Mouse (Mus musculus) ES-E14 (cell line): ENCODE data around the gene Klhl35. TPM values are rescaled to one million over a fixed set of nuclear protein-coding genes. Genes with fewer than 3 reads are reported as not detected.

Experiments
- DNase-seq: peaks from one replicate; pipeline ENCODE4 v3.0.0-alpha.2; 2013; ENCODE audit warnings: low read depth, low spot score
- H3K27ac ChIP-seq: 2 replicates; pipeline ENCODE4 v1.5.1; 2012; ENCODE audit warnings: low read depth, mild to moderate bottlenecking, low read length, moderate library complexity, mixed read lengths; ENCODE audit not compliant: poor library complexity, insufficient read depth, severe bottlenecking
- H3K36me3 ChIP-seq: 2 replicates; pipeline ENCODE4 v1.6.1; 2012; ENCODE audit warnings: mild to moderate bottlenecking, low read length, moderate library complexity, mixed read lengths; ENCODE audit not compliant: control insufficient read depth, poor library complexity, insufficient read depth, severe bottlenecking
- H3K4me1 ChIP-seq, 2 experiments: fragments of 150-350 bp in 1 of 2; sonication (generic) in 1 of 2; 2 replicates each; pipeline ENCODE4 v1.6.1; 2012; ENCODE audit warnings: low read length in 2 of 2, mild to moderate bottlenecking in 1 of 2, mixed read lengths in 1 of 2; ENCODE audit not compliant: control insufficient read depth in 2 of 2, insufficient read depth in 2 of 2, poor library complexity in 1 of 2
- H3K4me3 ChIP-seq, 2 experiments: fragments of 150-350 bp in 1 of 2; sonication (generic) in 1 of 2; 2 replicates each; pipeline ENCODE4 v1.5.1; 2012; ENCODE audit warnings: low read length in 2 of 2, low read depth in 1 of 2, mild to moderate bottlenecking in 1 of 2, mixed read lengths in 1 of 2; ENCODE audit not compliant: insufficient read depth in 1 of 2, poor library complexity in 1 of 2, severe bottlenecking in 1 of 2
- H3K9ac ChIP-seq: 2 replicates; pipeline ENCODE4 v1.6.1; 2012; ENCODE audit warnings: low read depth, mild to moderate bottlenecking, low read length, mixed read lengths; ENCODE audit not compliant: poor library complexity, insufficient read depth, severe bottlenecking
- H3K9me3 ChIP-seq: fragments of 150-350 bp; sonication (generic); 2 replicates; pipeline ENCODE4 v1.6.1; 2012; ENCODE audit warnings: low read depth, mild to moderate bottlenecking, low read length; ENCODE audit not compliant: control insufficient read depth, insufficient read depth
- CHD2 ChIP-seq: IDR thresholded peaks from 2 replicates; pipeline ENCODE4 v1.6.1; 2014; ENCODE audit warnings: mild to moderate bottlenecking, low read depth, low read length, inconsistent platforms
- HCFC1 ChIP-seq: IDR thresholded peaks from 2 replicates; pipeline ENCODE4 v1.6.1; 2012; ENCODE audit warnings: low read length, inconsistent platforms, borderline replicate concordance; ENCODE audit not compliant: insufficient read depth
- MAFK ChIP-seq: IDR thresholded peaks from 2 replicates; pipeline ENCODE4 v1.6.1; 2014; ENCODE audit warnings: mild to moderate bottlenecking, low read depth, low read length, inconsistent platforms; ENCODE audit not compliant: insufficient read depth
- ZC3H11A ChIP-seq: IDR thresholded peaks from 2 replicates; pipeline ENCODE4 v1.6.1; 2012; ENCODE audit warnings: low read depth, mild to moderate bottlenecking, inconsistent platforms, low read length, borderline replicate concordance
- ZNF384 ChIP-seq: IDR thresholded peaks from 2 replicates; pipeline ENCODE4 v1.6.1; 2012; ENCODE audit warnings: low read depth, low read length, inconsistent platforms
- in situ Hi-C, 2 experiments: fragments of 600-800 bp; cut with MboI; formaldehyde crosslinking; loops; one replicate each; pipeline ENCODE4 v1.15.1; 2025; ENCODE audit warnings: low sequenced_read_pairs in 2 of 2, inconsistent platforms in 1 of 2; ENCODE audit not compliant: unreplicated experiment in 2 of 2
- total RNA-seq: library from RNA; depleted of rRNA; stranded (reverse); fragments of 300-350 nt; gene quantifications from 2 replicates; pipeline ENCODE4 v1.2.3, GENCODE M21; 2012

Gene Klhl35
- total RNA-seq, 1 experiment, result 0.31 TPM

DNA sequence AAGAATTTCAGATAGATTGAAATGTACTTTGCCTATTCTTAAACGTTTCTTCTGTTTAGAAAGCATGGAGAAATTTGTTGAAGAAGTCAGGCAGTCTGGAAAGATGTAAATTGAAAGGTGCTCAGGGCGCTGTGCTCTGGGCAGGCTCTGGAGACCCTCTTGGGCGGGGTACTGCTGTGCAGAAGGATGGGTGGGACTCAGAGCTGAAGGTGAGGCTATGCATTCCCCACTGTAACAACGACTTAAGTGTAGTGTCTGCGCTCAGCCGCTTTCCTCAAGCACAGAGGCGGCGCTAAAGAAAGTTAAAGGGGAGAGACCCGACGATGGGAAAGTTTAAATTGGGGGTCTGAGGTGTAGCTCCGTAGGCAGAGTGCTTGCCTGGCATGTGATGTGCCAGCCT lies 35.6 kb upstream of the Klhl35 start:
- no peak for DNase-seq
- H3K9me3 ChIP-seq, result no peaks in the 10 kb centered on the region
- no peaks in the 10 kb centered on the region for H3K36me3 ChIP-seq
- in situ Hi-C loops, result no loop called here
- peaks cover 2 to 13% of the 10 kb centered on the region in 2 experiments; a peak in 1 of 4 replicates for H3K4me1 ChIP-seq
- no peak overlapping the region for H3K4me3 ChIP-seq
- no peak overlapping the region for H3K9ac ChIP-seq
- TF ChIP-seq HCFC1 (no peak), ZNF384 (no peak)
- H3K27ac ChIP-seq, result no peak overlapping the region; the same call in 1 of the 2 replicates

GRCm38 (mm10) chr7:99432248-99432647 lies 33.6 kb upstream of the Klhl35 start:
- H3K9me3 ChIP-seq, result no peaks in the 10 kb centered on the region
- H3K4me3 ChIP-seq, result no peak overlapping the region; a peak in 1 of 4 replicates
- H3K4me1 ChIP-seq, result peaks cover 6 to 10% of the 10 kb centered on the region in 2 experiments; a peak in 3 of 4 replicates
- TF ChIP-seq MAFK (no peak), ZNF384 (no peak), HCFC1 (no peak), ZC3H11A (no peak), CHD2 (no peak)
- no peak overlapping the region for H3K9ac ChIP-seq
- DNase-seq, result no peak
- no peaks in the 10 kb centered on the region for H3K36me3 ChIP-seq
- no peak overlapping the region for H3K27ac ChIP-seq
- in situ Hi-C loops, result no loop called here

DNA sequence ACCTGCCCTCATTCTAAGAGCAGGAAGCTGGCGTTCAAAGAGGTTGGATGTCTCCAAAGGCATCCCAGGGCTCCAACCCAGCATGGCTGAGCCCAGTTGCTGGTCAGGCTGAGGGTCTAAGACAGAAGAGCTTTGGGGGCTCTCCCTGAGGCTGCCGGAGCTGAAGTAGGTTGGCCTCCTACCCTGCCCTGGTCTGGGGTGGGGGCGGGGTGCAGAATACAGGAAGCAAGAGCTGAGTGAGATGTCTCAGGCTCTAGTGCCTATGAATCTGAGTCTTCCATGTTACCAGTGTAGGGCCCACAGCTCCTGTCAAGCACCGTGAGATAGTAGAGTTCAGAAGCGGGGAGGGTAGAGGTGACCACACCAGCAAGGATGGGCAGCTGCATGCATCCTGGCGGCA lies 32.9 kb upstream of the Klhl35 start:
- Histone ChIP-seq H3K27ac (no peak overlapping the region), H3K9me3 (no peaks in the 10 kb centered on the region), H3K36me3 (no peaks in the 10 kb centered on the region), H3K4me3 (no peak overlapping the region), H3K4me1 (peaks cover 6 to 12% of the 10 kb centered on the region in 2 experiments; a peak in 3 of 4 replicates), H3K9ac (no peak overlapping the region)
- TF ChIP-seq ZNF384 (no peak), MAFK (no peak), ZC3H11A (no peak), HCFC1 (no peak), CHD2 (no peak)
- DNase-seq, result no peak
- in situ Hi-C loops, result no loop called here

GRCm38 (mm10) chr7:99434672-99435250 lies 31.0 kb upstream of the Klhl35 start:
- Histone ChIP-seq H3K36me3 (no peaks in the 10 kb centered on the region), H3K9ac (no peak overlapping the region), H3K27ac (no peak overlapping the region), H3K9me3 (no peaks in the 10 kb centered on the region), H3K4me1 (peaks cover 4 to 10% of the 10 kb centered on the region in 2 experiments; a peak in 3 of 4 replicates), H3K4me3 (no peak overlapping the region)
- DNase-seq, result no peak
- TF ChIP-seq ZC3H11A (no peak), MAFK (no peak), ZNF384 (no peak), HCFC1 (no peak), CHD2 (no peak)
- in situ Hi-C loops, result no loop called here

DNA sequence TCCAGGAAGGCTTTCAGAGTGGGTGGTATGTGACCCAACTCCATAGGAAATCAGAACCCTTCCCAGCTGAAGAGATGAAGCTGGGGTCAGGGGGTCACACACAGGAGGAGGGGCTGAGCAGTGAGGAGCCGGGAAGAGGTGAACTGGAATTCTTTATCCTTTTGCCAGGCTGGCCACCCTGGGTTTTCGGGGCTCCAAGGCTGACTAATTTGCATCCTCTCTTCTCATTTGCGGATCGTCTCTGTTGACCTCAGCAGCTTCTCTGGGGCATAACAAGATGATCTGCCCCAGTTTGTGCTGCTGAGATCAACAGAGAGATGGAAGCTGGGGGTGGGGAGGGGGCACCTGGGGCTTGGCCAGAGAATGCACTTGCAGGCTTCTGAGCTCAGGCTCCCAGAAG lies 29.3 kb upstream of the Klhl35 start:
- no peak overlapping the region for H3K4me3 ChIP-seq
- peaks cover 4 to 8% of the 10 kb centered on the region in 2 experiments for H3K4me1 ChIP-seq
- H3K9me3 ChIP-seq, result no peaks in the 10 kb centered on the region
- TF ChIP-seq HCFC1 (no peak), MAFK (no peak)
- in situ Hi-C loops, result no loop called here
- H3K36me3 ChIP-seq, result no peaks in the 10 kb centered on the region
- DNase-seq, result no peak
- H3K27ac ChIP-seq, result no peak overlapping the region
- no peak overlapping the region for H3K9ac ChIP-seq
